Mouse (Mus musculus) heart, embryonic 14.5 days (tissue): ENCODE data around the gene Gp1ba. TPM values are rescaled to one million over a fixed set of nuclear protein-coding genes. Genes with fewer than 3 reads are reported as not detected.

Experiments used
- ATAC-seq: fragments of 200-750 bp; cut with Nextera tagmentation; 2 replicates; pipeline ENCODE4 v1.8.0; 2017; ENCODE audit warnings: low read depth, moderate TSS enrichment; ENCODE audit not compliant: insufficient number of reproducible peaks, insufficient read depth, low FRiP score
- H3K27ac ChIP-seq, 2 experiments: fragments of 200-500 bp in 1 of 2; fragments of 300-500 bp in 1 of 2; sonication (generic) in 1 of 2; replicated peaks in 1 of 2; 2 replicates each; pipeline ENCODE4 v1.5.1; 2012 to 2014; ENCODE audit warnings: low read depth in 2 of 2, low read length in 2 of 2, control low read depth in 1 of 2, mild to moderate bottlenecking in 1 of 2, mixed read lengths in 1 of 2; ENCODE audit not compliant: control insufficient read depth in 1 of 2, insufficient read depth in 1 of 2
- H3K27me3 ChIP-seq: fragments of 300-500 bp; sonication (generic); 2 replicates; pipeline ENCODE4 v1.6.1; 2014; ENCODE audit warnings: mild to moderate bottlenecking, low read length, control low read depth; ENCODE audit not compliant: control insufficient read depth, insufficient read depth
- H3K36me3 ChIP-seq: fragments of 300-500 bp; sonication (generic); 2 replicates; pipeline ENCODE4 v1.6.1; 2014; ENCODE audit warnings: mild to moderate bottlenecking, control low read depth, low read length, mixed read lengths; ENCODE audit not compliant: control insufficient read depth, insufficient read depth
- H3K4me1 ChIP-seq, 2 experiments: fragments of 200-500 bp in 1 of 2; fragments of 300-500 bp in 1 of 2; sonication (generic) in 1 of 2; 2 replicates each; pipeline ENCODE4 v1.6.1; 2012 to 2014; ENCODE audit warnings: low read length in 2 of 2, control low read depth in 1 of 2, mixed read lengths in 1 of 2; ENCODE audit not compliant: control insufficient read depth in 2 of 2, insufficient read depth in 2 of 2
- H3K4me2 ChIP-seq: fragments of 300-500 bp; sonication (generic); 2 replicates; pipeline ENCODE4 v1.6.1; 2014; ENCODE audit warnings: mild to moderate bottlenecking, low read length
- H3K4me3 ChIP-seq, 2 experiments: fragments of 200-500 bp in 1 of 2; fragments of 300-500 bp in 1 of 2; sonication (generic) in 1 of 2; 2 replicates each; pipeline ENCODE4 v1.5.1; 2012 to 2014; ENCODE audit warnings: low read length in 2 of 2, mild to moderate bottlenecking in 2 of 2, control low read depth in 1 of 2, low read depth in 1 of 2, moderate library complexity in 1 of 2; ENCODE audit not compliant: control insufficient read depth in 1 of 2, insufficient read depth in 1 of 2
- H3K9ac ChIP-seq: fragments of 300-500 bp; sonication (generic); 2 replicates; pipeline ENCODE4 v1.6.1; 2014; ENCODE audit warnings: mild to moderate bottlenecking, low read length
- H3K9me3 ChIP-seq: fragments of 300-500 bp; sonication (generic); 2 replicates; pipeline ENCODE4 v1.6.1; 2016; ENCODE audit warnings: low read length, control low read depth; ENCODE audit not compliant: control insufficient read depth
- WGBS: fragments of 180-500 bp; shearing (Covaris S2); extraction: QIAGEN DNeasy Blood & Tissue Kit; methylation state at CpG from one replicate; pipeline ENCODE4 v1.1.7; 2014; 5-methylcytosine and 5-hydroxymethylcytosine counted together
- polyA plus RNA-seq: library from polyadenylated mRNA; unstranded; fragments of >200 nt; fragmentation: Nextera tagmentation; extraction: Ambion mirVana; gene quantifications from 2 replicates; pipeline ENCODE4 v1.2.1, GENCODE M21; 2014

The Gp1ba gene
- polyA plus RNA-seq, 1 experiment from 2014 or later: 0.74 TPM

DNA sequence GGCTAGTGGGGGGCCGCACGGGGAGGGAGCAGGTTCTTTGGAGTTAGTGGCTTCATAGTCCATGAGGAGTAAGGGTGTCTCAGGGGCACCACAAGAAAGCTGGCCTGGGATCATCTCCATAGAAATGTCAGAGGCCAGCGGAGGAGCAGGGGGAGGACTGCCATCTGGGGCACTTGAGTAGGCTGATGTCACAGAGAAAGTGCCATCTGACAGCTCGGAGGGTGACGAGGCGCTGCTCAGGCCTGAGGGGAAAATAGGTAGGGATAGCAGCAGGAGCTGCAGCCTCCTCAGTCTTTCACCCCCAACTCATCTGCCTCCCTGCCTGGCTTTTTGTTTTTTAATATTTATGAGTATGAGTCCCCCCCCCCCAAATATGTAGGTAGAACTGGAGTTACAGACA is 35.1 kb downstream of the Gp1ba start:
- no peak overlapping the region for H3K9ac ChIP-seq
- H3K36me3 ChIP-seq: peaks cover 60% of the 10 kb centered on the region
- ATAC-seq: no peak
- peaks cover 9 to 13% of the 10 kb centered on the region in 2 experiments; a peak in 2 of 4 replicates for H3K4me1 ChIP-seq
- no peak overlapping the region for H3K4me2 ChIP-seq
- H3K27ac ChIP-seq: no peak overlapping the region
- H3K4me3 ChIP-seq: no peak overlapping the region
- whole genome bisulfite sequencing: 73% methylated on average over 6 of the region's 6 CpGs
- no peaks in the 10 kb centered on the region for H3K9me3 ChIP-seq
- H3K27me3 ChIP-seq: no peaks in the 10 kb centered on the region

DNA sequence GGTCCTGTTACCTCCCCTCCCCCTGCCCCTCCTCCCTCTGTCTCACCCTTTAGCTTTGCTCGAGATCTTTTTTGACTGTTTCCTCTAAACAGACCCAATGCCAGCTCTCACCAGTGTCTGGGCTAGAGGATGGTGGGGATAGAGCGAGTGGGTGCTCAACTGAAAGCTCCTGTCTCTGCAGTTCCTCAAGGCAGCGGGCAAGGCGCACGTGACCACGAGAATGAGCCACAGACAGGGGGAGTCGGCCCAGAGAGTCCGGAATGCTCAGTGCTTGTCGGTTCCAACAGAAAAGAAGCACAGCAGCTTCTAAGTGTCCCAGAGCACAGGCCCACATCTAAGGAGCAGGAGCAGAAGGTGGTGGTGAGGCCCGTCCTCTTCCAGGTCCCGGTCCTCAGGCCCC is 35.6 kb downstream of the Gp1ba start:
- no peak overlapping the region for H3K27ac ChIP-seq
- H3K4me2 ChIP-seq: no peak overlapping the region
- no peaks in the 10 kb centered on the region for H3K27me3 ChIP-seq
- WGBS: 68% methylated on average over 11 of the region's 11 CpGs
- no peak overlapping the region for H3K9ac ChIP-seq
- peaks cover 9 to 13% of the 10 kb centered on the region in 2 experiments; a peak in 2 of 4 replicates for H3K4me1 ChIP-seq
- no peak for ATAC-seq
- H3K4me3 ChIP-seq: no peak overlapping the region
- no peaks in the 10 kb centered on the region for H3K9me3 ChIP-seq
- H3K36me3 ChIP-seq: peaks cover 65% of the 10 kb centered on the region

DNA sequence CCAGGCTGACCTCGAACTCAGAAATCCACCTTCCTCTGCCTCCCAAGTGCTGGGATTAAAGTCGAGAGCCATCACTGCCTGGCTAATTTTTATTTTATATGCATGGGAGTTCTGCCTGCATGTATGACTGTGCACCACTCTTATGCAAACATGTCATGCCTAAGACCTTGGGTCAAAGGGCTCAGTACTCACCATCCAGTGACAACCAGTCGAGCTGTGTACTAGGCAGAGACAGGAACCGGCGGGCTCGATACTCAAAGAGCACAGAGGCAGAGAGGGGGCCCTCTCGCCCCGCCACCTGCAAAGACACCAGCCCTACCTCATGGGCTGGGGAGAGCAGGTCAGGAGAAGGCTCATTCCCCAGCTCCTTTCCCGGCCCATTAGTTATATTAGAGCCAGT is 39.2 kb downstream of the Gp1ba start:
- no peaks in the 10 kb centered on the region for H3K27me3 ChIP-seq
- H3K4me3 ChIP-seq: no peak overlapping the region
- 84% methylated on average over 9 of the region's 9 CpGs for WGBS
- H3K4me1 ChIP-seq: peaks cover 5% of the 10 kb centered on the region in 2 experiments
- no peak for ATAC-seq
- no peak overlapping the region for H3K9ac ChIP-seq
- no peak overlapping the region for H3K27ac ChIP-seq
- no peak overlapping the region for H3K4me2 ChIP-seq
- peaks cover 79% of the 10 kb centered on the region for H3K36me3 ChIP-seq
- H3K9me3 ChIP-seq: no peaks in the 10 kb centered on the region

DNA sequence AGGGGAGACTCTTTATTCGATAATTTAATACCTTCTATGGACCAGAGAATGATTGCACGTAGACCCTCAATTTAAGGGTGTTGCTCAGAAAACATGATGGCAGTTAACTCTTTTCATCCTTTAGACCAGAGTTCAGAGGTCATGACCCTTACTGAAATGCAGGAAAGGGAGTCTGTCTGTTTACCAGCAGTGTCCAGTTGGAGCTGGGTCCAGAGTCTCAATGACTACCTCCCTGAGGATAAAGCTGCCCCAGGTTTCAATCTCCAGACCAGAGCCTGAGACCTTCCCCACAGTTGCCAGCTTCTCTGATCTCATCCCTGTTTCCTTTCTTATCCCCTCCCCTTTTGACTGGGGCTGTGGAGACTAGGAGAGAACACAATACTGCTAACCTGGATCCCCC is 39.7 kb downstream of the Gp1ba start:
- H3K27ac ChIP-seq: no peak overlapping the region
- H3K9ac ChIP-seq: no peak overlapping the region
- no peak overlapping the region for H3K4me3 ChIP-seq
- no peak for ATAC-seq
- no peaks in the 10 kb centered on the region for H3K9me3 ChIP-seq
- H3K4me1 ChIP-seq: peaks cover 5% of the 10 kb centered on the region in 2 experiments
- no peak overlapping the region for H3K4me2 ChIP-seq
- peaks cover 82% of the 10 kb centered on the region for H3K36me3 ChIP-seq
- H3K27me3 ChIP-seq: no peaks in the 10 kb centered on the region
- WGBS: 82% methylated on average over 2 of the region's 2 CpGs

DNA sequence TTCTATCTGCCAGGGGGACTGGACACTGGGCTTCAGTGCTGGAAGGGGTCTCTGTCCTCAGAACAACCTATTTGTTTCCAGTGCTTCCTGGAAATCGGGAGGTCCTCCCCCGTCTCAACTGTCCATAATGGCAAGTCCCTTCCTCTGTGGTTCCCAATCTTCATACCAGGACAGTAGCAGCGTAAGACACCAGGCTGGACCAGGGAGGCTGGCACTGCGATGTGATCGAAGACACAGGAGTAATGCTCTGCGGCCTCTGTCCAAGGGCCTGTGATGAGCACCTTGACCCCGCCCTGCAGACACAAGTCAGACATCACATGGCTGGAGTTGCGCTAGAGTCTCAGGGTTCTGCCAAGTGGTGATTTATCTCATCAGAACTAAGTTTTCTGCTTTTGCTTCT is 40.4 kb downstream of the Gp1ba start:
- no peaks in the 10 kb centered on the region for H3K9me3 ChIP-seq
- WGBS: 96% methylated on average over 8 of the region's 8 CpGs
- H3K27ac ChIP-seq: no peak overlapping the region
- H3K36me3 ChIP-seq: peaks cover 82% of the 10 kb centered on the region
- no peak overlapping the region for H3K4me3 ChIP-seq
- H3K27me3 ChIP-seq: no peaks in the 10 kb centered on the region
- no peak overlapping the region for H3K9ac ChIP-seq
- no peak overlapping the region for H3K4me2 ChIP-seq
- no peak for ATAC-seq
- peaks cover 5% of the 10 kb centered on the region in 2 experiments for H3K4me1 ChIP-seq

DNA sequence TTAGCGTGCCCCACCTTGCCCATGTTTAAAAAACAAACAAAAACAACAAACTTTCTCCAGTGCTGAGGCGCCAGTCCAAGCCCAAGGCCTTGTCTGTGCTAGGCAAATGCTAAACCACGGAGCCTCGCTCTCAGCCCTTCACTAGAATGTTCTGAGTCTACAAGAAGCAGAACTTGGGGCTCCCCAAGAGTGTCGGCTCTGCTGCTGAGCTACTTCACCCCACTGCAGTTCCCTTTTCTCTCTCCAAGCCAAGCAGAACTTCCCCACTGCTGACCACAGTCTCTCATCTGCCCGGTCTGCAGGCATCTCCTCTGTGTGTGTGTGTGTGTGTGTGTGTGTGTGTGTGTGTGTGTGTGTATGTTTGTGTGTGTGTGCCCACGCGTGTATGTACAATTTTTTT is 41.0 kb downstream of the Gp1ba start:
- Histone ChIP-seq H3K9me3 (no peaks in the 10 kb centered on the region), H3K4me1 (peaks cover 5% of the 10 kb centered on the region in 2 experiments), H3K4me2 (no peak overlapping the region), H3K27me3 (no peaks in the 10 kb centered on the region), H3K4me3 (no peak overlapping the region), H3K9ac (no peak overlapping the region), H3K36me3 (peaks cover 82% of the 10 kb centered on the region), H3K27ac (no peak overlapping the region)
- no peak for ATAC-seq
- whole genome bisulfite sequencing: 89% methylated on average over 8 of the region's 8 CpGs

DNA sequence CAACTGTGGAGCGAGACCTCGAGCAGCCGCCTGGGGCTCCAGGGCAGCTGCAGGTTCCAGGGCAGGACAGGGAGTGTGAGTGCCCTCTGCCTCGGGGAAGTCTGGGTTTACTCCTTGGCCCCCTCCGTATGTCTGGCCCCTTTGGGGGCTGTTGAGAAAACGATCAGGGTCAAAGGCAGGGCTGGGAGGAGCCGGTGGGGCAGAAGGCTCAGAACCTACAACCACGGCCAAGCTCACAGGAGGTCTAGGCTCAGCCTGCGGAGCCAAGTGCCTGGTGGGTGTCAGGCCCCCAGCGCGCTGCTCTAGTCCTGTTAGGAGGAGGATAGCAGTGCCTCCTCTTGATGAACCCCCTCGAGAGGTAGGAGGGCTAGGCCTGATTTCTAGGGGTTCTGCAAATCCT is 42.2 kb downstream of the Gp1ba start:
- H3K4me2 ChIP-seq: no peak overlapping the region
- 56% methylated on average over 12 of the region's 12 CpGs for WGBS
- peaks cover 5% of the 10 kb centered on the region in 2 experiments for H3K4me1 ChIP-seq
- no peak overlapping the region for H3K9ac ChIP-seq
- no peaks in the 10 kb centered on the region for H3K9me3 ChIP-seq
- no peak for ATAC-seq
- H3K27ac ChIP-seq: no peak overlapping the region
- no peak overlapping the region for H3K4me3 ChIP-seq
- no peaks in the 10 kb centered on the region for H3K27me3 ChIP-seq
- peaks cover 82% of the 10 kb centered on the region for H3K36me3 ChIP-seq

DNA sequence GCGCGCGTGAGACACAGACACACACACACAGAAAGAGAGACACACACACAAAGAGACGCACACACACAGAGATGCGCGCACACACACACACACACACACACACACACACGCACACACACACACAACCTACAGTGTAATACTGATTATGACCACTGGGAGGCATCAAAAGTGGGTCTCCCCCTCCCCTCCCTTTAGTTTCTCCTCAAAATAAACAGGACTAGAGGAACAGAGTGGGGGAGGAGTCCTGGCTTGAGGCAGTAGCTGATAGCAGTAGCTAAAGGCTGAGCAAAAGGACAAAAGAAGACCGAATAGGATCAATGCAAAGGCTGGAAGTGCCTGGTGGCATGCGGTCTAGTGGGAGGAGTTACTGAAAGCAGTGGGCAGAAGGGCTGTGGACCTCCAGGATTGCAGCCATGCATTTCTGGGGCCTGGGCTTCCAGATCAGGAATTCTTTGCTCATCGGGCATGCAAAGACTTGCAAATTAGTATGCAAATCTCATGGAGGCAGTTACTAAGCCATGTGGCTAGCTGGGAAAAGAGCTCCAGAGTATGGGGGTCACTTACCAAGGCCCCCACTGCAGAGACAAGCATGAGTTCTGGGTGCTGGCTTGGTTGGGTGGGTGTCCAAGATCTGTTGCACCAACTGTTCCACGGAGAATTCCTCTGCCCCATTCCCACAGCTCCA is 43.1 kb downstream of the Gp1ba start:
- Histone ChIP-seq H3K4me2 (no peak overlapping the region), H3K36me3 (peaks cover 75% of the 10 kb centered on the region), H3K9me3 (no peaks in the 10 kb centered on the region), H3K4me3 (no peak overlapping the region), H3K9ac (no peak overlapping the region; the same call in 1 of the 2 replicates), H3K27ac (no peak overlapping the region), H3K4me1 (peaks cover 7 to 9% of the 10 kb centered on the region in 2 experiments), H3K27me3 (no peaks in the 10 kb centered on the region)
- no peak for ATAC-seq
- 25% methylated on average over 11 of the region's 11 CpGs for WGBS
